Mouse (Mus musculus) left cerebral cortex, adult 2 months (tissue): ENCODE measurements around the gene Hoxc5. TPM values are rescaled to one million over a fixed set of nuclear protein-coding genes. Genes with fewer than 3 reads are reported as not detected.

ENCODE experiments used
- DNase-seq, 2 experiments: peaks; one replicate each; pipeline ENCODE4 v3.0.0; 2021 to 2022; ENCODE audit warnings: low spot score in 2 of 2, mixed read lengths in 1 of 2; ENCODE audit errors: extremely low spot score in 1 of 2
- H3K27ac ChIP-seq: fragments of 200-600 bp; 2 replicates; pipeline ENCODE4 v1.8.1; 2022
- H3K4me3 ChIP-seq: fragments of 200-600 bp; 2 replicates; pipeline ENCODE4 v1.8.1; 2022
- CTCF ChIP-seq: fragments of 200-600 bp; IDR thresholded peaks from 2 replicates; pipeline ENCODE4 v1.8.1; 2022; ENCODE audit warnings: antibody characterized with exemption, mild to moderate bottlenecking, moderate library complexity
- intact Hi-C: fragments of 180-260 bp; cut with DNase I; formaldehyde crosslinking; loops from one replicate; pipeline ENCODE4 v1.15.1; 2025
- total RNA-seq, 2 experiments: library from RNA; stranded (reverse); gene quantifications; 2 replicates each; pipeline ENCODE4 v1.2.3; 2021

Gene Hoxc5
- total RNA-seq, 2 experiments from 2014 or later: not detected

DNA sequence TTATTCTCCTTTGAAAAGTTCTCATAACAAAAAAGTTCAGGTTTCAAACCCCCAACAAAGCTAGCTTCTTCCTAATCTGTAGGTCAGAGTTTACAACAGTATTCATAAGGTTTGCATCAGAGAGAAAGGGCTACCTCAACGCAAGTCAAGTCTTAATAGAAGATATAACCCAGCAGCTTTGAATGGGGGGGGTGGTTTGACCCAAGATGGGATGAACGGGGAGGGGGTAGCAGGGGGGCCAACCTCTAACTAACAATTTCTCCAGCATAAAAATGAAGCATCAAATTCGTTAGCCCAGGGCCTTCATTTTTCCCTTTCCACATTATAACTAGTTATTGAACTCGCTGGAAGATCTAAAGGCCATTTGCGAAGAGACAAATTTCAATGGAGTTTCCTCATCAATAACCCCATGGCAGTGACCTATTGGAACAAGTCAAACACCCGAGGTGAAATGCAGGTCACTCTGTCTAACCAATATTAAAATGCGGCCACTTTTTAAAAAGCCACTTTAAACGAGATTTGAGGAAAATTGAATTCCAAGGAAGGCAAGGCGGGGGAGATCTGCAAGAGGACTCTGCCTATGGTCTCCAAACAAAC, 61.8 kb downstream of the Hoxc5 start:
- intact Hi-C loops: no loop called here
- H3K27ac ChIP-seq: no peak overlapping the region
- no peak overlapping the region for H3K4me3 ChIP-seq
- DNase-seq: no peak
- no peak for TF ChIP-seq CTCF

DNA sequence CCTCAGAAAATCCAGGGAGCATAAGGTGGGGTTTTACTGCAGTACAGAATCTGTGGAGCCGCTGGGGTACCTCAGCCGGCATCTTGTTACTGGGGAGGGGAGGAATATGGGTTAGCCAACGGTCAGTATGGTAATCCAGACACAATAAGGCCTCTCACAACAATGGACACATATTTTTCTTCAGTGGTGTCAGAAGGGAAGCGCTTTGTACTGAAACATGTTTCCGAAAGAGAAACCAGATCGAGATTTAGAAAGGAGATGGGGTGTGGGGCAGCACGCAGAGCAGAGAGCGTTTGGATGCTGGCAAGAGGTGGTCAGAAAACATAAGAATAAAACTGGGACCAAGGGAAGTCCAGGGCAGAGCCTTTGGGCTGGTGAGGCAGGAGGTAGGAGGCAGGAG, 62.9 kb downstream of the Hoxc5 start:
- H3K4me3 ChIP-seq: no peak overlapping the region
- no peak for DNase-seq
- H3K27ac ChIP-seq: no peak overlapping the region
- no peak for TF ChIP-seq CTCF
- intact Hi-C loops: no loop called here

DNA sequence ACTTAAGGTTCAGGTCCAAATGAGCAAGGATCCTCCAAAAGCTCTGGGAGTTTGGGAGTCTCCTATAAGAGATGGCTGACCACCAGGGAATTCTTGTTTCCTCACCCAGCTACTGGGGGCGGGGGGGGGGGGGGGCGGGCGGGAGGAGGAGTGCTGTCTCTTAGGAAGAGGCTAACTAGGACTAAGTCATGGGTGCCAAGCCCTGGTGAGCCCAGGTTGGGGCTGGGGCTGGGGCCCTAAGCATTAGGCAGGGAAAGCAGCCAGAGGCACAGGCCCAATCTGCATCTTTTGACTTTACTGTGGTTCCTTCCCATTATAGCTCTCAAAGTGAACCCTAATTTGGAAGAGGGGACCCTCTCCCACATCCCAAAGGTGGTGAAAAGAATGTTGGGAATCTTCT, 64.9 kb downstream of the Hoxc5 start:
- Histone ChIP-seq H3K27ac (no peak overlapping the region), H3K4me3 (no peak overlapping the region)
- DNase-seq: no peak
- TF ChIP-seq CTCF: no peak
- intact Hi-C loops: no loop called here

DNA sequence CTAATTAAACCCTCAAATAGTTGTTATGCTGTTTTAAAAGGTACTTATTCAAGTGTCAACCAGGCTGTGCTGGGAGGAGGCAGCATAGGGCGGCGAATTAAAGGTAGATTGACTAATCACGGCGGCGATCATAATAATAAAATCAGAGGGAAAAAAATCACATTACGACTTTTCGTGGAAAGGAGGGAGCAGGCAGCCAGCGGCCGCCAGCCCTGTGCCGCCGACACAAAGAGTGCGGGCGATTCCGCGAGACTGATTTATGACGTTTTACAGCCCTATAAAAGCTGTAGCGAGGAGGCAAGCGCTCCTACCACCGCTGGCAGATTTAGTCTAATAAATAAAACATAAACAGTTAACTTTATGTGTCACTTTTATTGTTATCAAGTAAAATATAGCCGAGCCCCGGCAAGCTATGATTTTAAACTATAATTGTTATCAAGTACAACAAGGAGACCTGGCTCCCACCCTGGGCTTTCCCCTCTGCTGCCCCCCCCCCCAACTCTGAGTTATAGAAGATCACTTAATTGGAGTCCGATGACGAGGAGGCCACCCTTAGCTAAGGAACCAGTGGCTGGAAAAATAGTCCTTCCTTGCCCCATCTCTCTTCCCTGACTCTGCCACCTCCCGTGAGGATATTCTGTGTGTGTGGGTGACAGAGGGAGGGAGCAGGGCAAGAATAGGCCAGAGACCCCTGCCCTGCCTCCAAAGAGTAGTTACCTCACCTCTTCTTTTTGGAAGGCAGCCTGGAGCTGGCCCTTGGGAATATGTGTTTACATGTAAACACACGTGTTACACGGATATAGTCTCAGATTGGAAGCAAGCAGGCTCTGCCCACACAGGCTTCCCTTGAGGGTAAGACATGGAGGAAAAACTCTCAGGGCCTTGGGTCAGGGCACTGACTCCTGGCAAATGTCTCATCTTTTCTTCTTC, 65.7 kb downstream of the Hoxc5 start:
- intact Hi-C loops: no loop called here
- no peak for DNase-seq
- Histone ChIP-seq H3K4me3 (no peak overlapping the region), H3K27ac (no peak overlapping the region)
- no peak for TF ChIP-seq CTCF

DNA sequence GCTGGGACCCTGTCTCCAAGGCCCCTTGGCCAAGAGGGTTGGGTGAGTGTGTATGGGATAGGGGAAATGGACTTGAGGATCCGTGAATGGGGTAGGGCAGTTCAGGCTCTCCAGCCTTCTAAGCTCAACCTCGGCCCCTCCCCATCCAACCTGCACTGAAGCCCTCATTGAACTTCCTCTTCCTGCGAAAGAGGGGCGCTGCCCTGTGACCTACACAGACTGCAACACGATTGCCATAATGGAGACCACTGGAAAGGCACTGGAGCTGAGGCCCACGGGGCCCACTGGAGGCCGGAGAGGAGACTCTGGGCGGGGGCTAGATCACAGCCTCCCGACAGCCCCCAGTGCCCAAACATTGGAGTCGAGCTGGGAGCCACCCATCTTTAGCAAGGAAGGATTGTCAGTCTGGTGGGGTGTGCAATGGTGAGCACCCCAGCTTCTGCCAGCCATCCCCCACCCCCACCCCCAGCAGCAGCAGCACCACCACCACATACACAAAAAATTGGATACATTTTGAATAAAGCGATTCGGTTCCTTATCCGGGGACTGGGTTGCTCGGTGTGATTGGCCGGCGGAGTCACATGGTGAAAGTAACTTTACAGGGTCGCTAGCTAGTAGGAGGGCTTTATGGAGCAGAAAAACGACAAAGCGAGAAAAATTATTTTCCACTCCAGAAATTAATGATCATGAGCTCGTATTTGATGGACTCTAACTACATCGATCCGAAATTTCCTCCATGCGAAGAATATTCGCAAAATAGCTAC, 67.0 kb downstream of the Hoxc5 start:
- no peak for TF ChIP-seq CTCF
- intact Hi-C loops: no loop called here
- Histone ChIP-seq H3K27ac (no peak overlapping the region), H3K4me3 (no peak overlapping the region)
- DNase-seq: no peak

DNA sequence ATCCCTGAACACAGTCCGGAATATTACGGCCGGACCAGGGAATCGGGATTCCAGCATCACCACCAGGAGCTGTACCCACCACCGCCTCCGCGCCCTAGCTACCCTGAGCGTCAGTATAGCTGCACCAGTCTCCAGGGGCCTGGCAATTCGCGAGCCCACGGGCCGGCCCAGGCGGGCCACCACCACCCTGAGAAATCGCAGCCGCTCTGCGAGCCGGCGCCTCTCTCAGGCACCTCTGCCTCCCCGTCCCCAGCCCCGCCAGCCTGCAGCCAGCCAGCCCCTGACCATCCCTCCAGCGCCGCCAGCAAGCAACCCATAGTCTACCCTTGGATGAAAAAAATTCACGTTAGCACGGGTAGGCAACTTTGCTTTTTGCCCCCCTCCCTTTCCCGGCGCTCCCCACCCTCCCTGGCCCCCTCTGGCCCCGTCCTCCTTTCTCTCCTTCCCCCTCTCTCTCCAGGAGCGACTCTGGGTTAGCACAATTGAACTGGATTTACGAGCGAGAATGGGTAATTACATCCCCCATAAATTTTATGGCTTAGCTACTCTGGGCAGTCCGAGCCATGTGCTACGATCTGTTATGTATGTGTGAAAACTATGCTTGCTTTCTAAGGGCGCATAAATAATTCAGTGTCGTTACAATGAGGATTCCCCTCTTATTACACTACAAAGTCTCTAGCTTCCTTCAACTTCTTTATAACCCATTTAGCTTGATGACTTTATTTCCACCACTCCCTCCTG, 67.7 kb downstream of the Hoxc5 start:
- Histone ChIP-seq H3K27ac (no peak overlapping the region), H3K4me3 (no peak overlapping the region)
- intact Hi-C loops: no loop called here
- no peak for TF ChIP-seq CTCF
- no peak for DNase-seq

DNA sequence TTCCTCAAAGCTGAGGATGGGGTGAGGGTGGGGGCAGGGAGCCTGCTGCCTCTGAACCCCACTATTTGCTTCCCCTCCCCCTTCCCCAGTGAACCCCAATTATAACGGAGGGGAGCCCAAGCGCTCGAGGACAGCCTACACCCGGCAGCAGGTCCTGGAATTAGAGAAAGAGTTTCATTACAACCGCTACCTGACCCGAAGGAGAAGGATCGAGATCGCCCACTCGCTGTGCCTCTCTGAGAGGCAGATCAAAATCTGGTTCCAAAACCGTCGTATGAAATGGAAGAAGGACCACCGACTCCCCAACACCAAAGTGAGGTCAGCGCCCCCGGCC, 68.3 kb downstream of the Hoxc5 start:
- TF ChIP-seq CTCF: no peak
- intact Hi-C loops: no loop called here
- Histone ChIP-seq H3K4me3 (no peak overlapping the region), H3K27ac (no peak overlapping the region)
- no peak for DNase-seq

DNA sequence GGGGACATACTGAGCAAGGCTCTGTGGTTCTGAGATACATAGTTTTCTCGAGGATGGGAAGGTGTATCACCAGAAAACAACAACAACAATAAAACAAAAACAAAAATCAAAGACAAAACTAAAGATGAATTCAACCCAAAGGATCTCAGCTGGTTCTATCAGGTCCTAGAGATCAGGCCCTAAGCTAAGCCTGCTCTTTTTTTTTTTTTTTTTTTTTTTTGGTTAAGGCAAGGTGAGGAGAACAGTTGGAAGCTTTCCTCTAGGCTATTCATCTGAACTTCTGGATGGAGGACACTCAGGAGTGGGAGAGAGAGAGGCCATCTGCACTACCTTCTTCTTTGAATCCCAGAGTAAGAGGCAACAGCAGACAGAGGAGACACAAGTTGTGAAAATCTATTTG, 70.3 kb downstream of the Hoxc5 start:
- DNase-seq: no peak
- no peak overlapping the region for H3K4me3 ChIP-seq
- intact Hi-C loops: no loop called here
- H3K27ac ChIP-seq: no peak overlapping the region
- TF ChIP-seq CTCF: no peak

DNA sequence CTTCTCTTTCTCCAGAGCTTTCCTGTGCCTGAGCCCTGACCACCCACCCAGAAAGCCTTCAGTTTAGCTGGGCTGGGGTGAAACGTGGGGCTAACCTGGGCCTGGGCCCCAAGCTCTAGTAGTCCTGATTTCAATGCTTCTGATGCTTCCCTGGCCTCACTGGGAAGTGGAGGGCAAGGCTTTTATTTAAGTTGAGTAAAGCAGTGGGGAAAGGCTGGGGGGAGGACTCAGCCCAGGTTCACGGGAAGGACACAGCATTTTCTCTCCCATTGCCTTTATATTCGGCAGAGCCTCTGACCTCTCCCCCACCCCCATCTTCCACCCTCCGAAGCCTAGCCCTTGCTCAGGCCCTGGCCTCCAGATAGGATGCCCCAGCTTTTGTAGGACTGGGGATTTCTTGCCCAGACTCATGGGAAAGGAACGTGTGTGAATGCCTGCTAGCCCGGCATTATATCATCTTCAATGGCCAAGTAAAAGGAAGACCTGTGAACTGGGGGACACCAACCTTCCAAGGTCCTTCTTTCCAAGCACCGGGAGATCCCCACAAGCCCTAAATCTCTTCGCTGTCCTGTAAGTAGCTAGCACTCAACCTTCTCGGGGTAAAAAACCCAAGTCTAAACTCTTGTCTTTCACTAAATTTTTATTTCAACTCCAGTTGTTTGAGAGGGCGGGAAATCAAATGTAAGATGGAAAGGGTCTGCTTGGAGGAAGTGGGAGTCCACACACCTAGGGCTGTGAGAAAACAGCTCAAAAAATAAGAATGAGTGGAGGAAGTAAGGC, 71.6 kb downstream of the Hoxc5 start:
- no peak for DNase-seq
- TF ChIP-seq CTCF: no peak
- Histone ChIP-seq H3K4me3 (no peak overlapping the region), H3K27ac (no peak overlapping the region)
- intact Hi-C loops: no loop called here

DNA sequence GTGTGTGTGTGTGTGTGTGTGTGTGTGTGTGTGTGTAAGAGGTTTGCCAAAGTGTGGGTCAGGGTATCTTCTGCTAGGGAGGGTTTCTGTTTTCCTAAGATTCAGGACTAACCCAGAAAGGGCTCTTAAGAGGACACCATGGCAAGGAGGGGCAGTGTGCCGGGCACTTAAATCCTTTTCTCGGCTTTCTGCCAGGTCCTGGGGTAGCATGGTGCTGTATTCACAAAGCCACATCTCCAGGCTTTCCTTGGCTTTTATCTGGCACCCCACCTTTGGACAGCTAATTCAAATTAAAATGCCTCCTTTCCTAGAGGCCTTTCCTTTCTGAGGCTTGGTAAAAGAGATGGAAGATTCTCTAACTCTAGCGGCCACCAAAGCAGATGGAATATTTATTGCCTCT, 72.4 kb downstream of the Hoxc5 start:
- Histone ChIP-seq H3K4me3 (no peak overlapping the region), H3K27ac (no peak overlapping the region)
- no peak for TF ChIP-seq CTCF
- intact Hi-C loops: no loop called here
- DNase-seq: no peak

DNA sequence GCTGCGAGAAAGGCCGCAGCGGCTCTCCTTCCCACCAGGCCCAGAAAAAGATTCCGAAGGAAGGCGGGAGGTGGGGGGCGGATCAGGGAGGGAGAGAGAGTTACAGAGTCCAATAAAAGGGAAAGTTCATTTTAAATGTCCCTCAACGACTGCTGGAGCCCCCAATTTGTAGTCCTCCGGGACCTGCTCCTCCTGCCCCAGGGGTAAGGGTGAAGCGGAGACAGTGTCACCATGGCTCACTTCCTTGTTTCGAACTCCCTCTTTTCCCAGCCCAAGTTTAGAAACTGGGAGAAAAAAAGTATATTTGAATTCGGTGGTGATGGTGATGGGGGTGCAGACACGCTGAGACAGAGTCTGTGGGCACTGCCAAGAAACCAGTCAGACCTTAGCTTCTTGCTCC, 73.4 kb downstream of the Hoxc5 start:
- intact Hi-C loops: no loop called here
- TF ChIP-seq CTCF: no peak
- Histone ChIP-seq H3K4me3 (no peak overlapping the region), H3K27ac (no peak overlapping the region)
- no peak for DNase-seq
